Mouse (Mus musculus): ENCODE results near the gene Olfr1284.
"Not testable (repeated sequence)": the region's sequence is repeated elsewhere in the genome, so short reads cannot be mapped to it uniquely, and the experiment has no call there.

Olfr1284 gene

GRCm38 (mm10) chr2:111375222-111375621 is at the start of gene Olfr1284:
Gene Olfr1284, plus strand, starts transcription at chr2:111375522.
- DNase-seq (ENCODE audit: low read depth, low spot score): no peak

- no peak for DNase-seq (ENCODE audit: low read depth, low spot score)
Measured at GRCm38 (mm10) chr2:111326220-111326619, 49.1 kb upstream of the Olfr1284 start, which contains the start of gene Olfr1281. Gene Olfr1281, plus strand, starts transcription at chr2:111326520.

GRCm38 (mm10) chr2:111333721-111334120 is 41.6 kb upstream of the Olfr1284 start:
- not testable (repeated sequence) for DNase-seq (ENCODE audit: low read depth, low spot score)

GRCm38 (mm10) chr2:111335976-111336375 is 39.3 kb upstream of the Olfr1284 start, which contains the start of gene Olfr1282:
Gene Olfr1282, minus strand, starts transcription at chr2:111336076.
- DNase-seq (ENCODE audit: low read depth, low spot score): no peak

GRCm38 (mm10) chr2:111366490-111366889 is 8.8 kb upstream of the Olfr1284 start, which contains the start of gene Olfr1283:
Gene Olfr1283, plus strand, starts transcription at chr2:111366790.
- DNase-seq (ENCODE audit: low read depth, low spot score): no peak

GRCm38 (mm10) chr2:111422931-111423330 is 47.6 kb downstream of the Olfr1284 start, which contains the start of gene Olfr1286:
Gene Olfr1286, minus strand, starts transcription at chr2:111423115.
- DNase-seq (ENCODE audit: low read depth, low spot score): no peak
